Mouse (Mus musculus): ENCODE results near the gene Olfr630. TPM values are rescaled to one million over a fixed set of nuclear protein-coding genes. Genes with fewer than 3 reads are reported as not detected.

The Olfr630 gene
- total RNA-seq (2023), result not detected in 2 replicates

DNA sequence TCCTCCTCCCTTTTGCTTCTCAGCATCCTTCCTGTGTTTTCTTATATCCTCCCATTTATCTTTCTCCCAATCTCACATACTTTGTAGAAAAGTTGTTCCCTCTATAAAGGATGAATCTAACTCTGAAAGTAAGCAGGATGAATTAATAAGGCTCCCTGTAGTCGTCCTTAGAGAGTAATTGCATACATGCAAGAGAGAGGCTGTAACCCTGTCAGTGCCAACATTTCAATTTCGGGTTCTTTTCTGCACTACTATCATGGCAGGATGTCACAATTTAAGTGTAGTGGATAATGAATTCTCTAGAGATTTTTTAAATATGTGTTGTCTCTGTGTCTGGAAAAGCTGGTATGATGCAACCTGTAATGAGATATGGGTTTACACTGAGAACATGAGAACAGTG lies at the start of gene Olfr630:
Olfr630 (minus strand) TSS at position 101 of the 400 bp plus-strand sequence.

GRCm38 (mm10) chr7:103791721-103792120 lies 34.6 kb upstream of the Olfr630 start, which contains the start of gene Olfr67:
Gene Olfr67, minus strand, starts transcription at chr7:103791821.

DNA sequence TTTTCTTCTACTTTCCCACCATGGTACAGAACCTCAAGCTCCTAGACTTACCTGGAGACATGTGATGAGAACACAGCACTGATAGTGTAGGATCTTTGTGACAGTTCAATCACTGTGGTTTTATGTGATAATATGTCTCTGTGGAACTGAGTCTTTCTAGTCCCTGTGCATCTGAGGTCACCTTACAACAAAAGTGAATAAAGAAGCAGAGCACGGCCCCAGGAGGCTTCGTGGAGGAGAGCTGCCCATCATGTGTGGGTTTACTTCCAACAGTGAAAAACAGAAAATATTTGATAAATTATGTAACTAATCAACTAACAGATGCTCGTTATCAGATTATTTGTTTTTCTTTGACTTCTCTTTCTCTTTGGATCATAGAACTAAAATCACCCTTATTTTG lies 22.5 kb upstream of the Olfr630 start, which contains the start of gene Olfr68:
Olfr68 (minus strand) TSS at position 101 of the 400 bp plus-strand sequence.

GRCm38 (mm10) chr7:103771494-103771893 lies 14.4 kb upstream of the Olfr630 start, which contains the start of gene Olfr69:
Gene Olfr69, minus strand, starts transcription at chr7:103771594.

GRCm38 (mm10) chr7:103744843-103745242 lies 12.3 kb downstream of the Olfr630 start, which contains the start of gene Olfr629:
Gene Olfr629, minus strand, starts transcription at chr7:103744943.

DNA sequence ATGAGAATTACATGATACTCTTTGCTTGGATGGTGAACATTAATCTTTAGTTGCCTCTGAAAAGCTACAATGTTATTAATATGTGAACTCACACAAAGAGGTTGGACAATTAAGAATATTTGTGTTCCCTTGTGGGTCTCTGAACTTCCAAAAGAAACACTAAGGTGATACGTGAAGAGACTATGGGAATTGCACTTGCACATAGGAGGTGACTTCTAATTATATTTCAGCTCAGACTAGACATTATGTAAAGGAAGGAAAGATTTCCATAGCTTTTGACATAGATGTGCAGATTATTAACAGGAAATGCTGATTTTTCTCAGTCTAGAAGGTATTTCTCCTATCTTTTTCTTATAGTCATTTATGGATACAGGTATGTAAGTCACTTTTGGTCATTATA lies 27.1 kb downstream of the Olfr630 start, which contains the start of gene Olfr628:
Olfr628 (plus strand) TSS at position 301 of the 400 bp plus-strand sequence.

DNA sequence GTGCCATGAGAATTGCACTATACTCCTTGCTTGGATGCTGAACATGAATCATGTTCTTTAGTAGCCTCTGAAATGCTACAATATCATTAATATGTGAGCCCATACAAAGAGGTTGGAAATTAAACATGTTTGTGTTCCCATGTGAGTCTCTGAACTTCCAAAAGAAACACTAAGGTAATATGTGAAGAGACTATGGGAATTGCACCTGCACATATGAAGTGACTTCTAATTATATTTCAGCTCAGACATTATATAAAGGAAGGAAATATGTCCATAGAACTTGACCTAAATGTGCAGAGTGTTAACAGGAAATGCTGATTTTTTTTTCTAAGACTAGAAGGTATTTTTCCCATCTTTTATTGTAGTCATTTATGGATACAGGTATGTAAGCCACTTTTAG lies 42.8 kb downstream of the Olfr630 start, which contains the start of gene Olfr243:
Olfr243 (plus strand) TSS at position 301 of the 400 bp plus-strand sequence.

Other genes with a start within 250 kb of the Olfr630 start
- gene Olfr610, start 245.2 kb downstream of the Olfr630 start, total RNA-seq (2023), result not detected in 2 replicates
- not detected in 2 replicates for gene Olfr611, start 236.5 kb downstream of the Olfr630 start, total RNA-seq (2023)
- gene Olfr612, start 214.6 kb downstream of the Olfr630 start, total RNA-seq (2023), result not detected in 2 replicates
- gene Olfr613, start 209.3 kb downstream of the Olfr630 start, total RNA-seq (2023), result not detected in 2 replicates
- not detected in 2 replicates for gene Olfr615, start 201.3 kb downstream of the Olfr630 start, total RNA-seq (2023)
- not detected in 2 replicates for gene Olfr616, start 188.2 kb downstream of the Olfr630 start, total RNA-seq (2023)
- not detected in 2 replicates for gene Olfr617, start 184.3 kb downstream of the Olfr630 start, total RNA-seq (2023)
- gene Olfr618, start 167.2 kb downstream of the Olfr630 start, total RNA-seq (2023), result not detected in 2 replicates
- not detected in 2 replicates for gene Olfr619, start 156.8 kb downstream of the Olfr630 start, total RNA-seq (2023)
- not detected in 2 replicates for gene Olfr620, start 144.8 kb downstream of the Olfr630 start, total RNA-seq (2023)
- gene Olfr622, start 114.6 kb downstream of the Olfr630 start, total RNA-seq (2023), result not detected in 2 replicates
- not detected in 2 replicates for gene Olfr623, start 93.6 kb downstream of the Olfr630 start, total RNA-seq (2023)
- not detected in 2 replicates for gene Olfr624, start 86.1 kb downstream of the Olfr630 start, total RNA-seq (2023)
- gene Olfr625-ps1, start 74.6 kb downstream of the Olfr630 start, total RNA-seq (2023), result not detected in 2 replicates
- gene Olfr243, start 42.7 kb downstream of the Olfr630 start, total RNA-seq (2023), result not detected in 2 replicates
- not detected in 2 replicates for gene Olfr628, start 27.0 kb downstream of the Olfr630 start, total RNA-seq (2023)
- gene Olfr629, start 12.4 kb downstream of the Olfr630 start, total RNA-seq (2023), result not detected in 2 replicates
- gene Olfr69, start 14.3 kb upstream of the Olfr630 start, total RNA-seq (2023), result not detected in 2 replicates
- not detected in 2 replicates for gene Olfr68, start 22.4 kb upstream of the Olfr630 start, total RNA-seq (2023)
- gene Olfr67, start 34.5 kb upstream of the Olfr630 start, total RNA-seq (2023), result not detected in 2 replicates
- 16.2 and 21.8 TPM in 2 replicates for gene Hbb-bt, start 56.7 kb upstream of the Olfr630 start, total RNA-seq (2023)
- gene Hbb-bs, start 70.8 kb upstream of the Olfr630 start, total RNA-seq (2023), result 59.0 and 111 TPM in 2 replicates
- not detected in 2 replicates for gene Hbb-bh2, start 83.2 kb upstream of the Olfr630 start, total RNA-seq (2023)
- not detected in 2 replicates for gene Hbb-bh1, start 85.8 kb upstream of the Olfr630 start, total RNA-seq (2023)
- not detected in 2 replicates for gene Hbb-y, start 95.9 kb upstream of the Olfr630 start, total RNA-seq (2023)
- not detected in 2 replicates for gene Olfr66, start 128.9 kb upstream of the Olfr630 start, total RNA-seq (2023)
- gene Olfr64, start 137.2 kb upstream of the Olfr630 start, total RNA-seq (2023), result not detected in 2 replicates
- gene Olfr65, start 146.2 kb upstream of the Olfr630 start, total RNA-seq (2023), result not detected in 2 replicates
- gene Olfr631, start 171.5 kb upstream of the Olfr630 start, total RNA-seq (2023), result not detected in 2 replicates
- gene Olfr632, start 177.0 kb upstream of the Olfr630 start, total RNA-seq (2023), result not detected in 2 replicates
- gene Olfr633, start 187.1 kb upstream of the Olfr630 start, total RNA-seq (2023), result not detected in 2 replicates
- gene Olfr635, start 213.8 kb upstream of the Olfr630 start, total RNA-seq (2023), result not detected in 2 replicates
- gene Olfr638, start 241.4 kb upstream of the Olfr630 start, total RNA-seq (2023), result not detected in 2 replicates